8 mouse cellular contexts compared by ENCODE assay signal in genomic region chr17:27056170-27056569, GRCm38 (mm10). TPM values are rescaled to one million over a fixed set of nuclear protein-coding genes. Genes with fewer than 3 reads are reported as not detected.
DNase-seq lines count a peak whose midpoint lies in the region; ATAC-seq and TF ChIP-seq lines count a peak whose summit lies in the region.

No protein-coding gene starts in this region.

- peak overlapping the region; percentile 49 for H3K4me3 ChIP-seq in layer of hippocampus, adult 2 months
- peak overlapping the region; percentile 58 for H3K4me3 ChIP-seq in heart, embryonic 12.5 days
- peak overlapping the region; percentile 70 for H3K4me3 ChIP-seq in kidney, embryonic 15.5 days (replicated peaks)

- H3K4me1 ChIP-seq in heart, embryonic 12.5 days (replicated peaks) = peaks cover 34% of the 10 kb centered on the region
- H3K4me1 ChIP-seq in kidney, embryonic 15.5 days = peaks cover 62% of the 10 kb centered on the region

- no peak for TF ChIP-seq CTCF in layer of hippocampus, adult 2 months (conservative IDR thresholded peaks at IDR 0.05)

- 0% methylated on average over 13 of the region's 13 CpGs for WGBS in heart, embryonic 12.5 days
- under 1% methylated on average over 13 of the region's 13 CpGs for WGBS in kidney, embryonic 15.5 days

- peak overlapping the region; percentile 18; the same call in 1 of the 2 replicates for H3K9ac ChIP-seq in heart, embryonic 12.5 days
- H3K9ac ChIP-seq in kidney, embryonic 15.5 days = peak overlapping the region; percentile 70

- no peak for DNase-seq in layer of hippocampus, adult 2 months (ENCODE audit: low spot score in 2 of 2)
- DNase-seq in layer of hippocampus, postnatal 14 days (ENCODE audit: low spot score in 2 of 2) = no peak
- peak; percentile 78 for DNase-seq in embryo, embryonic 11 days
- peak; percentile 90 for DNase-seq in lung, postnatal 36 days
- DNase-seq in spleen, postnatal 14 days (ENCODE audit: low spot score in 2 of 2) = peak; percentile 38 to 48
- no peak for DNase-seq in left cerebral cortex, adult 9 months (ENCODE audit: low spot score in 2 of 2)

- H3K27me3 ChIP-seq in heart, embryonic 12.5 days (replicated peaks) = peaks cover 16% of the 10 kb centered on the region; the same call in 1 of the 2 replicates
- H3K27me3 ChIP-seq in kidney, embryonic 15.5 days = peaks cover 15% of the 10 kb centered on the region; the same call in 1 of the 2 replicates

- peak; percentile 77 for ATAC-seq in heart, embryonic 12.5 days (ENCODE audit: insufficient number of reproducible peaks, low FRiP score)
- peak; percentile 69 for ATAC-seq in kidney, embryonic 15.5 days (replicated peaks; ENCODE audit: low FRiP score)

- peak overlapping the region; percentile 96 for H3K4me2 ChIP-seq in heart, embryonic 12.5 days
- peak overlapping the region; percentile 97 for H3K4me2 ChIP-seq in kidney, embryonic 15.5 days

- H3K27ac ChIP-seq in layer of hippocampus, adult 2 months = peak overlapping the region; percentile 73
- peak overlapping the region; percentile 83 for H3K27ac ChIP-seq in heart, embryonic 12.5 days (ENCODE audit: poor library complexity, severe bottlenecking)
- peak overlapping the region; percentile 97 for H3K27ac ChIP-seq in kidney, embryonic 15.5 days

- H3K36me3 ChIP-seq in heart, embryonic 12.5 days = no peaks in the 10 kb centered on the region
- H3K36me3 ChIP-seq in kidney, embryonic 15.5 days = no peaks in the 10 kb centered on the region

- no peaks in the 10 kb centered on the region for H3K9me3 ChIP-seq in heart, embryonic 12.5 days (replicated peaks)
- H3K9me3 ChIP-seq in kidney, embryonic 15.5 days (replicated peaks) = no peaks in the 10 kb centered on the region

RNA-seq across cellular contexts. Expression of gene Itpr3, which starts 0.9 kb away (rescaled TPM):
- total RNA-seq in layer of hippocampus, adult 2 months (2021) = 1 to 10 TPM; 2.6 to 3.6 TPM
- 1 to 10 TPM; 2.3 to 5.3 TPM for total RNA-seq in layer of hippocampus, postnatal 14 days (2021)
- 3.1 and 4.4 TPM in 2 replicates for polyA plus RNA-seq in heart, embryonic 12.5 days (2016; fragmentation: Nextera tagmentation; extraction: Ambion mirVana)
- 7.4 and 8.3 TPM in 2 replicates for polyA plus RNA-seq in kidney, embryonic 15.5 days (2015; fragmentation: Nextera tagmentation; extraction: Ambion mirVana)

RNA-seq across cellular contexts. Expression of gene Bak1, which starts 27.4 kb away (rescaled TPM):
- 10 to 100 TPM; 12.7 to 14.3 TPM for total RNA-seq in layer of hippocampus, adult 2 months (2021)
- 10 to 100 TPM; 23.8 to 25.0 TPM for total RNA-seq in layer of hippocampus, postnatal 14 days (2021)
- polyA plus RNA-seq in heart, embryonic 12.5 days (2016; fragmentation: Nextera tagmentation; extraction: Ambion mirVana) = 4.3 and 5.8 TPM in 2 replicates
- 7.1 and 8.5 TPM in 2 replicates for polyA plus RNA-seq in kidney, embryonic 15.5 days (2015; fragmentation: Nextera tagmentation; extraction: Ambion mirVana)

Comparison
In these comparisons a context has a peak if more than half of its experiments do, and no peak if none do; other contexts are left out.
1. DNase-seq: peak in embryo, embryonic 11 days (single experiment), lung, postnatal 36 days (single experiment) and spleen, postnatal 14 days (2 of 2); none in layer of hippocampus, adult 2 months (0 of 2), layer of hippocampus, postnatal 14 days (0 of 2) and left cerebral cortex, adult 9 months (0 of 2).
2. Peak in every context shown above with its lines, with median percentiles within 50 percentile points of each other: H3K27ac ChIP-seq and H3K4me3 ChIP-seq.